Mouse (Mus musculus): Measurements from ENCODE around the gene Gfm2. TPM values are rescaled to one million over a fixed set of nuclear protein-coding genes. Genes with fewer than 3 reads are reported as not detected.

Gfm2 gene
- total and polyA plus RNA-seq, 3 experiments = 25.7 to 34.1 TPM; not detected in 1

GRCm38 (mm10) chr13:97199123-97199522 is 61.4 kb downstream of the Gfm2 start:
- no peak overlapping the region for H3K9ac ChIP-seq (ENCODE audit: control insufficient read depth, low read depth, low read length, poor library complexity, severe bottlenecking)
- H3K27me3 ChIP-seq (ENCODE audit: control insufficient read depth in 1 of 2, insufficient read depth in 2 of 2, low read length in 2 of 2) = no peaks in the 10 kb centered on the region
- H3K27ac ChIP-seq (ENCODE audit: control insufficient read depth, low read depth, low read length) = no peak overlapping the region
- H3K36me3 ChIP-seq (ENCODE audit: control insufficient read depth in 1 of 2, insufficient read depth in 2 of 2, low read length in 2 of 2) = no peaks in the 10 kb centered on the region; a peak in 1 of 4 replicates
- no peaks in the 10 kb centered on the region for H3K79me2 ChIP-seq (ENCODE audit: control insufficient read depth, insufficient read depth, low read length, poor library complexity)
- H3K4me3 ChIP-seq (ENCODE audit: control insufficient read depth in 1 of 2, insufficient read depth in 1 of 2, low read depth in 2 of 2, low read length in 2 of 2) = no peak overlapping the region
- no peak for DNase-seq (ENCODE audit: low read depth, low spot score)
- H3K9me3 ChIP-seq (replicated peaks; ENCODE audit: insufficient read depth, low read length) = no peaks in the 10 kb centered on the region
- H3K4me1 ChIP-seq (ENCODE audit: control insufficient read depth in 1 of 2, insufficient read depth in 2 of 2, low read length in 2 of 2) = 0 out of 4 replicates have a peak, but pooled peaks cover 0 to 3% of the 10 kb centered on the region in 2 experiments
- no peak for TF ChIP-seq ZMIZ1 (IDR thresholded peaks at IDR 0.05; ENCODE audit: low read depth, low read length)
- no peak for TF ChIP-seq MYB (IDR thresholded peaks at IDR 0.05; ENCODE audit: low read depth, low read length)
- no peak for TF ChIP-seq GATA1 (IDR thresholded peaks at IDR 0.05; ENCODE audit: low read depth, low read length)
- TF ChIP-seq UBTF (IDR thresholded peaks at IDR 0.05; ENCODE audit: borderline replicate concordance, insufficient read depth, low read depth, low read length) = no peak
- TF ChIP-seq CHD1 (IDR thresholded peaks at IDR 0.05; ENCODE audit: low read depth, low read length) = no peak
- no peak for TF ChIP-seq TAL1 (IDR thresholded peaks at IDR 0.05; ENCODE audit: low read length)
- no peak for TF ChIP-seq USF2 (IDR thresholded peaks at IDR 0.05; ENCODE audit: borderline replicate concordance in 1 of 2, insufficient read depth in 1 of 2, low read depth in 1 of 2, low read length in 2 of 2)
- no peak for TF ChIP-seq POLR2A (IDR thresholded peaks at IDR 0.05; ENCODE audit: control insufficient read depth in 1 of 2, insufficient read depth in 1 of 2, low read depth in 1 of 2, low read length in 2 of 2, poor library complexity in 1 of 2)
- TF ChIP-seq MXI1 (IDR thresholded peaks at IDR 0.05; ENCODE audit: low read depth, low read length) = no peak
- TF ChIP-seq MAX (IDR thresholded peaks at IDR 0.05; ENCODE audit: low read length) = no peak
- no peak for TF ChIP-seq MAZ (IDR thresholded peaks at IDR 0.05; ENCODE audit: low read depth, low read length)
- no peak for TF ChIP-seq EP300 (IDR thresholded peaks at IDR 0.05; ENCODE audit: low read depth in 1 of 2, low read length in 2 of 2)

GRCm38 (mm10) chr13:97201076-97201475 is 63.3 kb downstream of the Gfm2 start:
- Histone ChIP-seq H3K79me2 (ENCODE audit: control insufficient read depth, insufficient read depth, low read length, poor library complexity) (no peaks in the 10 kb centered on the region), H3K9ac (ENCODE audit: control insufficient read depth, low read depth, low read length, poor library complexity, severe bottlenecking) (no peak overlapping the region), H3K4me3 (ENCODE audit: control insufficient read depth in 1 of 2, insufficient read depth in 1 of 2, low read depth in 2 of 2, low read length in 2 of 2) (no peak overlapping the region), H3K27ac (ENCODE audit: control insufficient read depth, low read depth, low read length) (no peak overlapping the region), H3K9me3 (replicated peaks; ENCODE audit: insufficient read depth, low read length) (no peaks in the 10 kb centered on the region), H3K4me1 (ENCODE audit: control insufficient read depth in 1 of 2, insufficient read depth in 2 of 2, low read length in 2 of 2) (peaks cover 0 to 15% of the 10 kb centered on the region in 2 experiments; a peak in 2 of 4 replicates), H3K36me3 (ENCODE audit: control insufficient read depth in 1 of 2, insufficient read depth in 2 of 2, low read length in 2 of 2) (peaks cover 0 to 5% of the 10 kb centered on the region in 2 experiments; a peak in 2 of 4 replicates), H3K27me3 (ENCODE audit: control insufficient read depth in 1 of 2, insufficient read depth in 2 of 2, low read length in 2 of 2) (no peaks in the 10 kb centered on the region)
- TF ChIP-seq MAZ (IDR thresholded peaks at IDR 0.05; ENCODE audit: low read depth, low read length) (no peak), ETS1 (IDR thresholded peaks at IDR 0.05; ENCODE audit: low read depth, low read length) (no peak), POLR2AphosphoS5 (IDR thresholded peaks at IDR 0.05; ENCODE audit: borderline replicate concordance, low read depth, low read length) (no peak), ZC3H11A (IDR thresholded peaks at IDR 0.05; ENCODE audit: low read depth, low read length) (no peak), JUND (IDR thresholded peaks at IDR 0.05; ENCODE audit: low read depth, low read length) (no peak), TCF12 (IDR thresholded peaks at IDR 0.05; ENCODE audit: low read depth, low read length) (no peak), USF1 (IDR thresholded peaks at IDR 0.05; ENCODE audit: low read depth, low read length) (no peak), MYC (IDR thresholded peaks at IDR 0.05; ENCODE audit: low read depth, low read length) (no peak), ZMIZ1 (IDR thresholded peaks at IDR 0.05; ENCODE audit: low read depth, low read length) (no peak), RCOR1 (IDR thresholded peaks at IDR 0.05; ENCODE audit: low read depth, low read length) (no peak), MAX (IDR thresholded peaks at IDR 0.05; ENCODE audit: low read length) (no peak), SMC3 (IDR thresholded peaks at IDR 0.05; ENCODE audit: low read depth, low read length) (no peak)
- no peak for DNase-seq (ENCODE audit: low read depth, low spot score)

Data from MEL (cell line).